Mouse (Mus musculus): ENCODE data around the gene Nek3. TPM values are rescaled to one million over a fixed set of nuclear protein-coding genes. Genes with fewer than 3 reads are reported as not detected.
"Not testable (repeated sequence)": the region's sequence is repeated elsewhere in the genome, so short reads cannot be mapped to it uniquely, and the experiment has no call there.

Gene Nek3
- total RNA-seq, 2 experiments from 2014 or later = 2.6 TPM

- intact Hi-C loops (cut with DNase I) = no loop called here
These were observed 17.9 kb downstream of the Nek3 start for GRCm38 (mm10) chr8:22148367-22148740.

GRCm38 (mm10) chr8:22147706-22148366 lies 18.4 kb downstream of the Nek3 start:
- no peak for DNase-seq (ENCODE audit: extremely low spot score in 1 of 2, low spot score in 2 of 2)
- intact Hi-C loops (cut with DNase I) = no loop called here

More at GRCm38 (mm10) chr8:22148367-22148740, 17.9 kb downstream of the Nek3 start:
- no peak for DNase-seq (ENCODE audit: extremely low spot score in 1 of 2, low spot score in 2 of 2)

GRCm38 (mm10) chr8:22145831-22146230 lies 20.4 kb downstream of the Nek3 start:
- DNase-seq (ENCODE audit: extremely low spot score in 1 of 2, low spot score in 2 of 2) = no peak
- intact Hi-C loops (cut with DNase I) = no loop called here

GRCm38 (mm10) chr8:22143764-22144491 lies 22.3 kb downstream of the Nek3 start:
- DNase-seq (ENCODE audit: extremely low spot score in 1 of 2, low spot score in 2 of 2) = no peak

GRCm38 (mm10) chr8:22142592-22142991 lies 23.6 kb downstream of the Nek3 start:
- DNase-seq (ENCODE audit: extremely low spot score in 1 of 2, low spot score in 2 of 2) = no peak
- intact Hi-C loops (cut with DNase I) = no loop called here

More at GRCm38 (mm10) chr8:22143764-22144491, 22.3 kb downstream of the Nek3 start:
- intact Hi-C loops (cut with DNase I) = no loop called here

- intact Hi-C loops (cut with DNase I) = no loop called here
- no peak for DNase-seq (ENCODE audit: extremely low spot score in 1 of 2, low spot score in 2 of 2)
These were observed 24.3 kb downstream of the Nek3 start for GRCm38 (mm10) chr8:22141836-22142385.

- DNase-seq (ENCODE audit: extremely low spot score in 1 of 2, low spot score in 2 of 2); intact Hi-C loops (cut with DNase I): not testable (repeated sequence)
These were observed 29.8 kb downstream of the Nek3 start for GRCm38 (mm10) chr8:22136462-22136861.

- intact Hi-C loops (cut with DNase I) = loop anchor here (5.0 kb wide), 1 partner anchor 248 kb away; no protein-coding TSS in a partner anchor
- no peak for DNase-seq (ENCODE audit: extremely low spot score in 1 of 2, low spot score in 2 of 2)
These were observed 31.5 kb downstream of the Nek3 start for GRCm38 (mm10) chr8:22134750-22135135.

GRCm38 (mm10) chr8:22134078-22134749 lies 32.0 kb downstream of the Nek3 start:
- DNase-seq (ENCODE audit: extremely low spot score in 1 of 2, low spot score in 2 of 2) = no peak
- intact Hi-C loops (cut with DNase I) = loop anchor here (5.0 kb wide), 1 partner anchor 248 kb away; no protein-coding TSS in a partner anchor

- DNase-seq (ENCODE audit: extremely low spot score in 1 of 2, low spot score in 2 of 2) = no peak
These were observed 34.2 kb downstream of the Nek3 start for GRCm38 (mm10) chr8:22132062-22132461.

GRCm38 (mm10) chr8:22124220-22125152 lies 41.7 kb downstream of the Nek3 start, which contains the start of gene Nek5:
Gene Nek5 (minus strand): TSS chr8:22125053.
- peak in 1 of 2 experiments; percentile 51 for DNase-seq (ENCODE audit: extremely low spot score in 1 of 2, low spot score in 2 of 2)
- intact Hi-C loops (cut with DNase I) = no loop called here

More at GRCm38 (mm10) chr8:22132062-22132461, 34.2 kb downstream of the Nek3 start:
- intact Hi-C loops (cut with DNase I) = loop anchor here (5.0 kb wide), 1 partner anchor 250 kb away; no protein-coding TSS in a partner anchor

- intact Hi-C loops (cut with DNase I) = no loop called here
- DNase-seq (ENCODE audit: extremely low spot score in 1 of 2, low spot score in 2 of 2) = no peak
These were observed 59.2 kb downstream of the Nek3 start for GRCm38 (mm10) chr8:22107020-22107419.

- intact Hi-C loops (cut with DNase I) = no loop called here
- DNase-seq (ENCODE audit: extremely low spot score in 1 of 2, low spot score in 2 of 2) = peak in 1 of 2 experiments; percentile 17
These were observed 74.7 kb downstream of the Nek3 start for GRCm38 (mm10) chr8:22091568-22091967.

- no peak for DNase-seq (ENCODE audit: extremely low spot score in 1 of 2, low spot score in 2 of 2)
- intact Hi-C loops (cut with DNase I) = no loop called here
These were observed 77.0 kb downstream of the Nek3 start for GRCm38 (mm10) chr8:22089226-22089625.

- intact Hi-C loops (cut with DNase I) = no loop called here
- DNase-seq (ENCODE audit: extremely low spot score in 1 of 2, low spot score in 2 of 2) = no peak
These were observed 86.8 kb downstream of the Nek3 start for GRCm38 (mm10) chr8:22079313-22080007.

Data from left cerebral cortex, postnatal 10 days (tissue).